Mouse (Mus musculus) fibroblast of lung, adult 2 months (primary cell): ENCODE results near the gene Atg10.
A peak's percentile ranks its signal among the peaks of the same experiment; 100 is the strongest.
"Not testable (repeated sequence)": the region's sequence is repeated elsewhere in the genome, so short reads cannot be mapped to it uniquely, and the experiment has no call there.

Experiments
- DNase-seq: peaks from one replicate; pipeline ENCODE4 v3.0.0-alpha.2; 2011; ENCODE audit warnings: low read depth

Gene Atg10

GRCm38 (mm10) chr13:91223587-91224437 is at the start of gene Atg10:
Gene Atg10 (minus strand): TSS chr13:91223968.
- peak; percentile 71 for DNase-seq

- no peak for DNase-seq
These were observed 28.6 kb upstream of the Atg10 start for GRCm38 (mm10) chr13:91252406-91252805.

DNA sequence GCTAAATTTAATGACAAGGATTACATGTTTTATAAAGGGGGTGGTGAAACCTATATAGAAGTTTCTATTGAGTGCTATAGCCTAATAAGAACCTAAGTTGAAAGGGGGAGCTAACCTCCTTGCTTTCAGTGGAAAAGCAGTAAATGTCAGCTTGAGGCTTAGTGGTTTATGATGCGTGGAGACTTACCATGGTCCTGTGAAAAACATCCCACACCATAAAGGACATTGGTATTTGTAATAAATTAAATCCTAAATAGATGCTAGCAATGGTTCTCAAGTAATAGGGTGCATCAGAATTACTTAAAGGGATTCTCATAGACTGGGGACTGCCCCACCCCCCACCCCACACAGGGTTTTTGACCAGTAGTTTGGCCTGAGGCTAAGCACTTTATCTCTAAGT is 27.9 kb upstream of the Atg10 start:
- DNase-seq: no peak

- not testable (repeated sequence) for DNase-seq
These were observed 26.3 kb upstream of the Atg10 start for GRCm38 (mm10) chr13:91250050-91250449.

GRCm38 (mm10) chr13:91246472-91246871 is 22.7 kb upstream of the Atg10 start:
- no peak for DNase-seq

- no peak for DNase-seq
These were observed 14.2 kb upstream of the Atg10 start for GRCm38 (mm10) chr13:91237976-91238375.

GRCm38 (mm10) chr13:91236884-91237283 is 13.1 kb upstream of the Atg10 start:
- no peak for DNase-seq

- peak; percentile 30 for DNase-seq
These were observed 658 bp upstream of the Atg10 start for GRCm38 (mm10) chr13:91224438-91224814.

- no peak for DNase-seq
These were observed 705 bp downstream of the Atg10 start for GRCm38 (mm10) chr13:91223063-91223462.

DNA sequence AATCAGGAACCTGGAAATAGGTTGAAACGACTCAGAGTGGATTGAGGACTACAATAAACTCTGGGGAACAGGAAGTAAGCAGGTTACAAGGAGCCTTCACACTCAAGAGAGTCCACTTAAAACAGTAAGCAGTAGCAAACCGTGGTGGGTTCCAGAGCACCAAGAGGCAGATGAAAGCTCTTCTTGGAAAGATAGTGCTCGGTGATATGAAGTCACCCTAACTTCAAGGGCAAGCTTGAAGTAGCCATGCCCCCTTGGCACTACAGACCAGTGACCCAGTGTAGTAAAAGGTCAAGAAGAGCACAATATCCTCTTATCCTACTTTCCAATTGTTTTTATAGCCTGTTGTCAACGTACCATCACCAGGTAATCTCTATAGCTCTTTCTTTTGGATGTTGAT is 2.1 kb downstream of the Atg10 start:
- DNase-seq: no peak

DNA sequence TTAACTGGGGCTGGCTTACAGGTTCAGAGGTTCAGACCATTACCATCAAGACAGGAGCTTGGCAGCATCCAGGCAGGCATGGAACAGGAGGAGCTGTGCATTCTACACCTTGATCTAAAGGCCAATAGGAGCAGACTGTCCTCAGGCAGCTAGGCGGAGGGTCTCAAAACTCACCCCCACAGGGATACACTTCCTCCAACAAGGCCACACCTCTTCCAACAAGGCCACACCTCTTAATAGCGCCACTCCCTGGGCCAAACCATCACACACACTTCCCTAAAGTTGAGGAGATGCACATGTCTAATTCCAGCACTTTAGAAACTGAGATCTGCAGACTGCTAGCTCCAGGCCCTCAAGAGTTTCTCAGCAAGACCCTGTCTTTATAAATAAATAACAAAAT is 6.1 kb downstream of the Atg10 start:
- no peak for DNase-seq

DNA sequence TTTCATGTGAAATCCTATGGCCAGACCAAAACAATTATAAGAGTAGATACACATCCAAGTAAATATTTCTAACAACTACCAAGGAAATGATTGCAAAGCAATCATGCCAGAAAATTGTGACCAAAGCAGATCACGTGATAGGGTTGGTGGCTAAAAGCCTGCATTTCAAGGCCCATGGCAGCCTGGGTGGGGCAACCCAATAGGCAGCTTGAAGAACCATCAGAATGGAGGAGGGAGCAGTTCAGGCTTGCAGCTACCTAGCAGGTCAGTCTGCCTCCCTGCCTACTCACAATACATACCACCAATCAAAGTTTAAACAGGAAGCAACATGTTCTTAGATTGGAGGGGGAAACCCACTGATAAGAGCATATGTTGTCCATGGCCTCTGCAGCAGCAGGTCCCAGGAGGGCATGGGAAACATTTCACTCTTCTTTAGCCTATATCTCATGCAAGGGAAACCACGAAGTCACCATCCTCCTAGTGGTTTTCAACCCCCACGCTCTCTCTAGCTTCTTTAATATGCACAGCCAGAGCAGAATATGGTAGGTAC is 7.0 kb downstream of the Atg10 start:
- DNase-seq: no peak

DNA sequence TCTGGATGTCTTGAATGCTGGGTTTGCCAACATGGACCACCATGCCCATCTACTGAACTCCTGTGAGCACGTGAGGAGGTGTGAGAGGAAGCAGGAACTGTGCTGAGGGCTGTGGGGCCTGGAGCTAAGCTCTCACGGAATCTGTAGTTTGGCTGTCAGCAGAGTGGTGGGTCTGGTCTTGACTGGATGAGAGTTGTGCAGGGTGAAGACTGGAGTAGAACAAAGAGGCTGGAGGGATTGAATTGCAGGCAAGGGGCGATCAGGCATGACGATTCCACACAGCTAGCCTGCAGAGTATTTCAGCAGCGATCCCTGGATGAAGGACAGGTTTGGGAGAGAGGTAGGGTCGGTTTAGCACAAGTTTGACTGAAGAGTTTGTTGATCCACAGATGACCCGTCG is 10.8 kb downstream of the Atg10 start:
- DNase-seq: no peak

DNA sequence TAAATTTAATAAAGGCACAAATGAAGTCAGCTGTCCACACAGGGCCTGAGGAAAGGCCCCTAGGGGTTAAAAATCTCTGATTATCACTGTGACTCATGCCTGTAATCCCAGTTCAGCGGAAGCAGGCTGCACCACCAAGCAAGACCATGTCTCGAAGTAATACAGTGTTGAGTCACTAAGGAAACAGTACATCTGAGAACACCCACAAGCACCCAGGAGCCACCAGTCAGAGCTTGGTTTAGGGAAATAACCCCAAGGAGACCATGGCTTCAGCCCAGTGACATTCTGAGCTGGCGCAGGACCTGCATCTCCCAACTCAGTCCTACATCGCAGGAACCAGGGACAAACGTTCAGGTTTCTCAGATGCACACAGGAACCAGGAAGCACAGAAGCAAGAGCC is 17.5 kb downstream of the Atg10 start:
- peak; percentile 36 for DNase-seq

DNA sequence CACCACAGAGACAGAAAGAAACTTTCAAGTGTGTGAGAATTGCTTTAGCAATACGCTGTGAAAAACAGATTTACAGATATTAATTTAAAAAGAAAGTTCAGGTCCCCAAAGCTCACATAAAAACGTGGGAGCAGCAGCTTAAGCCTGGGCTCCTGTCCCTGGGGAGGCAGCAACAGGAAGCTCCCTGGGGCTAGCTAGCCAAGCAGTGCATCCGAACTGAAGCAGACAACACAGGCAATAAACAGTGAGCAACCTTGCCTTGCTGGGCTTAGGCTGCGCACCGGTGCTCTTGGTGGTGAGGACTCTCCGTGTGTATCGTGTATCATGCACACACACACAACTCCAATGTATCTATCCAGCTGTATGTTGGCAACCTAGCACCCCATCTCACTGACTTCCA is 21.2 kb downstream of the Atg10 start:
- no peak for DNase-seq

GRCm38 (mm10) chr13:91187378-91188234 is 36.2 kb downstream of the Atg10 start:
- no peak for DNase-seq

DNA sequence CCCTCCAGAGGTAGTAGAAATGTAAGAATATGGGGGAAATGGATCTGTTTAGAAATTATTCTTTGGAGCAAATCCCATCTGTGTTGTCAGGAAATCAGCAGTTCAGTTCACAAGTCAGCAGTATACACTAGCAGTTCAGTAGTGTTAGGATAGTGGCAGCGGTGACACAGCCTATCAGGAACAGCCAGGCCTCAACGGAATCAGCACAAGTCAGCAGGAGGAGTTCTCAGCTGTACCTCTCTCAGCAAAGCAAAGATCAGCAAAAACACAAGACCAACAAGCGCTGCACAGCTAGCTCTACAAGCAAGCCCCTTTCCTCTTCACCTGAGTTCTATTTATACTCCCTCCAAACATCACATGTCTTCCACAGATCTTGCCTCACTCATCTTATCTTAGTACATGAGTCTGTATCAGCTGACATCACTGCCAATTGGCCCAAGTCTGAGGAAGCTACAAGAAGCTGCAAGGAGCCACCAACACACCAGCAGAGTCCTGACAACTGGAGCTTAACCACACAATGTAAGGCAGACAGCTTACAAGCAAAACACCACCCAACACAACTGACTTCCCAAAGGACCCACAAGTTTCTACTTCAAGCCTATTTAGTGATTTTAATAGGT is 38.4 kb downstream of the Atg10 start:
- no peak for DNase-seq

DNA sequence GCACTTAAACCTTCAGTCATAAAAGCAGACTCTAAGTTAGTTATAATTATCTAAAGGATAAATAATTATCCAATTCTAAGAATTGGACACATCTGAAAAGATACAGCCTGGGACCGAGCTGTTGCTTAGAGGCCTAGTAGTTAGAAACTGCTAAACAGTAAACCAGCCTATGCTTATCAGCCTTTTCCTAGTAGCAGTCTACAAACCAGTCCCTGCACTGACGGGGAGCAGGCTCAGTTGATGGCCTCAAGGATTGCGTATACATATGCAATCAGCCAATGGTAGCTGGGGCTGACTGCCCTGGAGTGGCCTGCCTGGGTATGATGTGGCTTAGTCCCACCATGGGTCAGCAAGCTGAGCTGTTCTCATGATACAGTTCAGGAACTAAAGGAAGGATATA is 39.5 kb downstream of the Atg10 start:
- DNase-seq: no peak

GRCm38 (mm10) chr13:91180364-91180763 is 43.4 kb downstream of the Atg10 start:
- DNase-seq: no peak

- no peak for DNase-seq
These were observed 44.4 kb downstream of the Atg10 start for GRCm38 (mm10) chr13:91179174-91179899.

GRCm38 (mm10) chr13:91178428-91179160 is 45.2 kb downstream of the Atg10 start:
- no peak for DNase-seq
